Mouse (Mus musculus): ENCODE measurements at regions not wholly inside any gene's neighbourhood (a gene's known extent, or its start where the extent isn't known, plus 50 kb on each side); places are given as distances from the start of the nearest gene placed in this dataset.

- Histone ChIP-seq H3K36me3 (no peaks in the 10 kb centered on the region), H3K4me2 (no peak overlapping the region)
- no peak for ATAC-seq (ENCODE audit: low FRiP score)
Observed at GRCm38 (mm10) chr3:159689743-159690142, 90.8 kb downstream of the Rpe65 start.

GRCm38 (mm10) chr3:159724340-159725119 lies 114.9 kb upstream of the Wls start:
- Histone ChIP-seq H3K4me3 (no peak overlapping the region), H3K27me3 (no peaks in the 10 kb centered on the region), H3K9me3 (no peaks in the 10 kb centered on the region), H3K4me2 (no peak overlapping the region), H3K27ac (no peak overlapping the region), H3K9ac (no peak overlapping the region), H3K36me3 (no peaks in the 10 kb centered on the region), H3K4me1 (replicated peaks) (no peaks in the 10 kb centered on the region)
- 34% methylated on average over 2 of the region's 2 CpGs for WGBS
- ATAC-seq (ENCODE audit: low FRiP score) = no peak

More at GRCm38 (mm10) chr3:159689743-159690142, 90.8 kb downstream of the Rpe65 start:
- no peak overlapping the region for H3K4me3 ChIP-seq
- no peak overlapping the region for H3K27ac ChIP-seq
- no peaks in the 10 kb centered on the region for H3K4me1 ChIP-seq (replicated peaks)
- H3K9ac ChIP-seq = no peak overlapping the region
- H3K9me3 ChIP-seq = no peaks in the 10 kb centered on the region
- no peaks in the 10 kb centered on the region for H3K27me3 ChIP-seq

GRCm38 (mm10) chr3:159732201-159732600 lies 107.3 kb upstream of the Wls start:
- Histone ChIP-seq H3K27me3 (no peaks in the 10 kb centered on the region), H3K27ac (no peak overlapping the region), H3K36me3 (no peaks in the 10 kb centered on the region), H3K4me2 (no peak overlapping the region), H3K4me3 (no peak overlapping the region), H3K9ac (no peak overlapping the region), H3K9me3 (no peaks in the 10 kb centered on the region), H3K4me1 (replicated peaks) (no peaks in the 10 kb centered on the region)
- 87% methylated on average over 1 of the region's 1 CpGs for WGBS
- ATAC-seq (ENCODE audit: low FRiP score) = no peak

DNA sequence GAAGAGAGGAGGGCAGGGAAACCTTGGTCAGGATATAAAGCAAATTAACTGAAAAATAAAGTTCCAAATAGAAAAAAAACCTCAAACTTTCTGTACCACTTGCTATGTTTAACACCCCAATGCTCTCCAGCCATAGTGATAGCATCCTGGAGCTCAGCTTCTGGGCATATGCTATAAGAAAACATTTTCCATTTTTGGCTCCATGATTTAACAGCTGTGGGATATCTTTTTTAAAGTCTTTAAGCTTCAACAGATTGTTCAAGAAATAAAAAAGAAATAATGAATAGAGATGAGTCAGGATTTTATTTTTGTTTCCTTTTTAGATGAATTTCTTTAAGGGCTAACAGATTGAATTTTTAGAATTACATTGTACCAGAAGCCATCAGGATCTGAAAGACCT lies 106.3 kb upstream of the Wls start:
- H3K4me1 ChIP-seq (replicated peaks) = no peaks in the 10 kb centered on the region
- no peak overlapping the region for H3K4me2 ChIP-seq
- no peaks in the 10 kb centered on the region for H3K27me3 ChIP-seq
- no peak overlapping the region for H3K27ac ChIP-seq
- H3K4me3 ChIP-seq = no peak overlapping the region
- no peaks in the 10 kb centered on the region for H3K36me3 ChIP-seq
- H3K9ac ChIP-seq = no peak overlapping the region
- H3K9me3 ChIP-seq = no peaks in the 10 kb centered on the region
- no peak for ATAC-seq (ENCODE audit: low FRiP score)

GRCm38 (mm10) chr3:159734547-159734946 lies 104.9 kb upstream of the Wls start:
- no peak for ATAC-seq (ENCODE audit: low FRiP score)
- Histone ChIP-seq H3K9ac (no peak overlapping the region), H3K4me2 (no peak overlapping the region), H3K36me3 (no peaks in the 10 kb centered on the region), H3K9me3 (no peaks in the 10 kb centered on the region), H3K4me1 (replicated peaks) (no peaks in the 10 kb centered on the region), H3K27ac (no peak overlapping the region), H3K4me3 (no peak overlapping the region), H3K27me3 (no peaks in the 10 kb centered on the region)
- WGBS = 98% methylated on average over 1 of the region's 1 CpGs

GRCm38 (mm10) chr3:159736070-159736469 lies 103.4 kb upstream of the Wls start:
- no peak for ATAC-seq (ENCODE audit: low FRiP score)
- WGBS = 81% methylated on average over 1 of the region's 1 CpGs

GRCm38 (mm10) chr3:159740600-159741279 lies 98.7 kb upstream of the Wls start:
- WGBS = 69% methylated on average over 5 of the region's 5 CpGs
- Histone ChIP-seq H3K4me3 (no peak overlapping the region), H3K4me2 (no peak overlapping the region), H3K9me3 (no peaks in the 10 kb centered on the region), H3K4me1 (replicated peaks) (no peaks in the 10 kb centered on the region), H3K36me3 (no peaks in the 10 kb centered on the region), H3K9ac (no peak overlapping the region), H3K27ac (no peak overlapping the region), H3K27me3 (no peaks in the 10 kb centered on the region)
- no peak for ATAC-seq (ENCODE audit: low FRiP score)

More at GRCm38 (mm10) chr3:159736070-159736469, 103.4 kb upstream of the Wls start:
- Histone ChIP-seq H3K9ac (no peak overlapping the region), H3K9me3 (no peaks in the 10 kb centered on the region), H3K36me3 (no peaks in the 10 kb centered on the region), H3K4me3 (no peak overlapping the region), H3K4me1 (replicated peaks) (no peaks in the 10 kb centered on the region), H3K27me3 (no peaks in the 10 kb centered on the region), H3K4me2 (no peak overlapping the region), H3K27ac (no peak overlapping the region)

- no peak overlapping the region for H3K9ac ChIP-seq
- no peaks in the 10 kb centered on the region for H3K36me3 ChIP-seq
- ATAC-seq (ENCODE audit: low FRiP score) = no peak
- H3K9me3 ChIP-seq = no peaks in the 10 kb centered on the region
- no peak overlapping the region for H3K4me2 ChIP-seq
- no peak overlapping the region for H3K4me3 ChIP-seq
- H3K4me1 ChIP-seq (replicated peaks) = no peaks in the 10 kb centered on the region
- no peaks in the 10 kb centered on the region for H3K27me3 ChIP-seq
- no peak overlapping the region for H3K27ac ChIP-seq
Observed at GRCm38 (mm10) chr3:159741816-159742215, 97.7 kb upstream of the Wls start.

DNA sequence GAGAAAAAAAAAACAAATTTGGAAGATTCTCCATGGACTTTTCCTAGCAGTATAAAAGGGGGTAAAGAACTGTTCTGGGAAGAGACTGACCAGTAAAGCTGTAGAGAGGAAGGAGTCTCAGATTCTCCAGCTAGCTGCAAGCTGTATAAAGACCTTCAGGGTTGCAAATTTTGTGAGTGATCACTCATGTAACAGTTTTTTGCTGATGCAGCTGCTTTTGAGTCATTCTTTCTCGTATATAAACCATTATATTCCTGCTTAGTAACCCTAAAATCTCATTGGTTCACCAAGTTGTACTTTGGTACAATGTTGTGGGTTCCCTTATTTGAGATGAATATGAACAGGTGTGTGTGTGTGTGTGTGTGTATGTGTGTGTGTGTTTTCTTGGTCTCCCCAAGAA lies 79.7 kb upstream of the Wls start:
- no peaks in the 10 kb centered on the region for H3K9me3 ChIP-seq
- H3K27ac ChIP-seq = no peak overlapping the region
- no peak overlapping the region for H3K4me3 ChIP-seq
- H3K27me3 ChIP-seq = no peaks in the 10 kb centered on the region
- H3K9ac ChIP-seq = no peak overlapping the region
- H3K36me3 ChIP-seq = no peaks in the 10 kb centered on the region
- H3K4me2 ChIP-seq = no peak overlapping the region
- H3K4me1 ChIP-seq (replicated peaks) = no peaks in the 10 kb centered on the region
- WGBS = 70% methylated on average over 1 of the region's 1 CpGs
- ATAC-seq (ENCODE audit: low FRiP score) = no peak

DNA sequence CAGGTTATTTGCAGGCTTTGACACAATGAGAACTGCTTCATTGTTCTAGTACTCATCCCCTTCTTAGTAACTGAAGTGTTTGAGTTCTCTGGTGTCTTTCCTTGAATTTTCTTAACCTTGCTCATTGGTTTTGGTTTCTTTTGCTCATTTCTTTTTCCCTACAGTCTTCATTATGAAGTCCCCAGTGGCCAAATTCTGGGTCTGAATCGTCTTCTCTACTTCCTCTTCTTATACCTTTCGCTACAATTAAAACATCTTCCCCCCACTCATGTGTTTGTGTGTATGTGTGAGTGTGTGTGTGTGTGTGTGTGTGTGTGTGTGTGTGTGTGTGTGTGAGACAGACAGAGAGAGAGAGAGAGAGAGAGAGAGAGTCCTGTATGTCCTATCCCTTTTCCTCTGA lies 79.2 kb upstream of the Wls start:
- no peak overlapping the region for H3K4me2 ChIP-seq
- H3K27ac ChIP-seq = no peak overlapping the region
- no peaks in the 10 kb centered on the region for H3K9me3 ChIP-seq
- H3K27me3 ChIP-seq = no peaks in the 10 kb centered on the region
- no peaks in the 10 kb centered on the region for H3K36me3 ChIP-seq
- H3K4me3 ChIP-seq = no peak overlapping the region
- ATAC-seq (ENCODE audit: low FRiP score) = no peak
- WGBS = 94% methylated on average over 2 of the region's 2 CpGs
- no peak overlapping the region for H3K9ac ChIP-seq
- no peaks in the 10 kb centered on the region for H3K4me1 ChIP-seq (replicated peaks)

DNA sequence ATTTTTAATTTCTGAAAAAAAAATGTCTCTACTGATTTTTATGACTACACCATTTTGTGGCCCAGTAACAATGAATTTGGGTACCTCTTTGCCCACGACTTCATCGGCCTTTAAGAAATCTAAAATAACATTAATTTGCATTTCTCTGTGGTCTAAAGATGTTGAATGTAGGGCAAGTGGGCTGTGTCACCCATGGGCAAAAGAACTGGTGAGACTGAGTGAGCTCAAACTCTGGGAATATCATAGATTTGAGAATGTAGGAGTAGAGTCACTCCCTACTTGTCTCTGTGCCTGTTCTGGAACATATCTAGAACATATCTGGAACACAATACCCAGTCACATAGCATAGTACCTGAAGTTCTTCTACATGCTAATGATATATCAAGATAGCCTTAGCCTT lies 78.5 kb upstream of the Wls start:
- WGBS = 90% methylated on average over 2 of the region's 2 CpGs
- H3K9me3 ChIP-seq = no peaks in the 10 kb centered on the region

DNA sequence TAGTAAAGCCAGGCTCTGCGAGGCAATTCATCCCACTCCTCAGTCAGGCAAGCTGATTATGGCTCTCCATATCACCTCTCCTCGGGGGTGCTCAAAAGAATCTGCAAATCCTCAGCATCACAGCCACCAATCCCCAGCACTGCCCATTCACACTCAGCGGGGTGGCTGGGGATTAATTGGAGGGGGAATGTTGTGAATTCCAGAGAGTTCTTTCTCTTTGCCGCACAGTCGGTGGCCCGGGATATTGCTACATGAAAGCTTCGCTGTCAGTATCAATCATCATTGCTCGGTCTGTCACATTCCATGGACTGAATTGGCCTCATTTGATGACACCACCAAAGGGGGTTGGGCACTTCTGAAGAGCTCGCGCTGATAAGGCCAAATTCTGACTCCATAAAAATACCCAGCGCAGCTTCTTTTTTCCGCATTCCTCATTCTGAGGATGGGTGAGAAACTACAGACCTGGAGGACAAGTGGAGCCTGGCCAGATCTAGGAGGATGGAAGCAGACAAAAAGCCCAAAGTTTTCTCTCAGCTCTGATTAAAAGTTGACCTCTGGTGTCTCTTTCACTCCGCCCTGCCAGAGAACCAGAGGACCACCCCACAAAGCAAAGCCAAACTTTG lies 57.1 kb upstream of the Wls start:
- Histone ChIP-seq H3K4me1 (replicated peaks) (peaks cover 9% of the 10 kb centered on the region), H3K36me3 (no peaks in the 10 kb centered on the region), H3K9me3 (no peaks in the 10 kb centered on the region), H3K9ac (no peak overlapping the region), H3K27me3 (no peaks in the 10 kb centered on the region), H3K4me2 (peak overlapping the region; percentile 25), H3K4me3 (no peak overlapping the region), H3K27ac (no peak overlapping the region)
- WGBS = 8% methylated on average over 13 of the region's 13 CpGs
- peak; percentile 52; the same call in 1 of the 2 replicates for ATAC-seq (ENCODE audit: low FRiP score)

More for the DNA sequence above, 78.5 kb upstream of the Wls start:
- Histone ChIP-seq H3K9ac (no peak overlapping the region), H3K27ac (no peak overlapping the region), H3K36me3 (no peaks in the 10 kb centered on the region), H3K27me3 (no peaks in the 10 kb centered on the region), H3K4me1 (replicated peaks) (no peaks in the 10 kb centered on the region), H3K4me3 (no peak overlapping the region), H3K4me2 (no peak overlapping the region)
- no peak for ATAC-seq (ENCODE audit: low FRiP score)

Measured in hindbrain, embryonic 13.5 days (tissue).